Mouse (Mus musculus) MEL (cell line): Measurements from ENCODE around the gene Gm3646. TPM values are rescaled to one million over a fixed set of nuclear protein-coding genes. Genes with fewer than 3 reads are reported as not detected.

Source experiments
- DNase-seq: peaks from one replicate; pipeline ENCODE4 v3.0.0; 2011; ENCODE audit warnings: low read depth, low spot score
- H3K27ac ChIP-seq: 2 replicates; pipeline ENCODE4 v1.5.1; 2012; ENCODE audit warnings: low read depth, mild to moderate bottlenecking, control low read depth, low read length, moderate library complexity; ENCODE audit not compliant: control insufficient read depth
- H3K27me3 ChIP-seq, 2 experiments: fragments of 150-350 bp in 1 of 2; sonication (generic) in 1 of 2; 2 replicates each; pipeline ENCODE4 v1.6.1; 2012; ENCODE audit warnings: low read length in 2 of 2, mild to moderate bottlenecking in 2 of 2, improper control_type of control experiment in 1 of 2, moderate library complexity in 1 of 2; ENCODE audit not compliant: insufficient read depth in 2 of 2, control insufficient read depth in 1 of 2
- H3K36me3 ChIP-seq, 2 experiments: 2 replicates each; pipeline ENCODE4 v1.6.1; 2012 to 2014; ENCODE audit warnings: low read length in 2 of 2, improper control_type of control experiment in 1 of 2, inconsistent platforms in 1 of 2, mild to moderate bottlenecking in 1 of 2; ENCODE audit not compliant: insufficient read depth in 2 of 2, control insufficient read depth in 1 of 2
- H3K4me1 ChIP-seq, 2 experiments: fragments of 150-350 bp in 1 of 2; sonication (generic) in 1 of 2; 2 replicates each; pipeline ENCODE4 v1.6.1; 2012; ENCODE audit warnings: low read length in 2 of 2, improper control_type of control experiment in 1 of 2, mild to moderate bottlenecking in 1 of 2; ENCODE audit not compliant: insufficient read depth in 2 of 2, control insufficient read depth in 1 of 2
- H3K4me3 ChIP-seq, 2 experiments: fragments of 150-350 bp in 1 of 2; sonication (generic) in 1 of 2; 2 replicates each; pipeline ENCODE4 v1.5.1; 2012; ENCODE audit warnings: low read depth in 2 of 2, low read length in 2 of 2, mild to moderate bottlenecking in 2 of 2, moderate library complexity in 2 of 2, control low read depth in 1 of 2, improper control_type of control experiment in 1 of 2; ENCODE audit not compliant: control insufficient read depth in 1 of 2, insufficient read depth in 1 of 2
- H3K79me2 ChIP-seq: 2 replicates; pipeline ENCODE4 v1.6.1; 2012; ENCODE audit warnings: mild to moderate bottlenecking, low read length, moderate library complexity; ENCODE audit not compliant: control insufficient read depth, poor library complexity, insufficient read depth
- H3K9ac ChIP-seq: 2 replicates; pipeline ENCODE4 v1.6.1; 2012; ENCODE audit warnings: low read depth, mild to moderate bottlenecking, control low read depth, low read length, moderate library complexity; ENCODE audit not compliant: control insufficient read depth, poor library complexity, severe bottlenecking
- H3K9me3 ChIP-seq: fragments of 150-350 bp; sonication (generic); replicated peaks from 2 replicates; pipeline ENCODE4 v1.6.1; 2012; ENCODE audit warnings: mild to moderate bottlenecking, low read length, improper control_type of control experiment, moderate library complexity; ENCODE audit not compliant: insufficient read depth
- E2F4 ChIP-seq: IDR thresholded peaks from 2 replicates; pipeline ENCODE4 v1.6.1; 2011; ENCODE audit warnings: low read depth, low read length, improper control_type of control experiment, borderline replicate concordance
- EP300 ChIP-seq, 2 experiments: IDR thresholded peaks; 2 replicates each; pipeline ENCODE4 v1.6.1; 2011; ENCODE audit warnings: improper control_type of control experiment in 2 of 2, low read length in 2 of 2, low read depth in 1 of 2, mild to moderate bottlenecking in 1 of 2
- HCFC1 ChIP-seq: IDR thresholded peaks from 2 replicates; pipeline ENCODE4 v1.6.1; 2012; ENCODE audit warnings: low read depth, mild to moderate bottlenecking, inconsistent platforms, low read length, improper control_type of control experiment, moderate library complexity
- KAT2A ChIP-seq: conservative IDR thresholded peaks from 2 replicates; pipeline ENCODE4 v1.6.1; 2012; ENCODE audit warnings: low read depth, low read length, improper control_type of control experiment, inconsistent platforms
- MAFK ChIP-seq: IDR thresholded peaks from 2 replicates; pipeline ENCODE4 v1.6.1; 2011; ENCODE audit warnings: low read depth, mild to moderate bottlenecking, low read length, improper control_type of control experiment, borderline replicate concordance
- MAX ChIP-seq: IDR thresholded peaks from 2 replicates; pipeline ENCODE4 v1.6.1; 2011; ENCODE audit warnings: low read length, improper control_type of control experiment
- MXI1 ChIP-seq: IDR thresholded peaks from 2 replicates; pipeline ENCODE4 v1.6.1; 2011; ENCODE audit warnings: mild to moderate bottlenecking, low read depth, low read length, improper control_type of control experiment
- MYC ChIP-seq: IDR thresholded peaks from 2 replicates; pipeline ENCODE4 v1.6.1; 2011; ENCODE audit warnings: low read depth, mild to moderate bottlenecking, low read length, improper control_type of control experiment, moderate library complexity
- POLR2AphosphoS5 ChIP-seq: IDR thresholded peaks from 2 replicates; pipeline ENCODE4 v1.6.1; 2012; ENCODE audit warnings: low read depth, borderline replicate concordance, mild to moderate bottlenecking, inconsistent platforms, low read length, moderate library complexity, mixed read lengths
- SIN3A ChIP-seq: IDR thresholded peaks from 2 replicates; pipeline ENCODE4 v1.6.1; 2012; ENCODE audit warnings: low read length, improper control_type of control experiment, inconsistent platforms
- SMC3 ChIP-seq: IDR thresholded peaks from 2 replicates; pipeline ENCODE4 v1.6.1; 2011; ENCODE audit warnings: low read depth, low read length, improper control_type of control experiment
- TBP ChIP-seq: IDR thresholded peaks from 2 replicates; pipeline ENCODE4 v1.8.0; 2011; ENCODE audit warnings: low read depth, low read length, improper control_type of control experiment
- USF1 ChIP-seq: IDR thresholded peaks from 2 replicates; pipeline ENCODE4 v1.6.1; 2014; ENCODE audit warnings: low read depth, mild to moderate bottlenecking, inconsistent platforms, low read length, improper control_type of control experiment, moderate library complexity
- USF2 ChIP-seq, 2 experiments: IDR thresholded peaks; 2 replicates each; pipeline ENCODE4 v1.6.1; 2011 to 2012; ENCODE audit warnings: improper control_type of control experiment in 2 of 2, low read length in 2 of 2, borderline replicate concordance in 1 of 2, inconsistent platforms in 1 of 2, low read depth in 1 of 2, mild to moderate bottlenecking in 1 of 2; ENCODE audit not compliant: insufficient read depth in 1 of 2
- ZMIZ1 ChIP-seq: IDR thresholded peaks from 2 replicates; pipeline ENCODE4 v1.6.1; 2012; ENCODE audit warnings: low read depth, mild to moderate bottlenecking, inconsistent platforms, low read length, improper control_type of control experiment, moderate library complexity
- polyA plus RNA-seq, 2 experiments: library from polyadenylated mRNA; stranded (reverse) in 1 of 2; unstranded in 1 of 2; fragments of >175 nt in 1 of 2; fragments of >200 nt in 1 of 2; gene quantifications; 2 replicates each; pipeline versions ENCODE4 v1.2.1 to v1.2.4; 2012; ENCODE audit warnings: low replicate concordance in 2 of 2, low read depth in 1 of 2; ENCODE audit not compliant: insufficient read length in 2 of 2, insufficient read depth in 1 of 2, missing spikeins in 1 of 2
- total RNA-seq: library from RNA; depleted of rRNA; stranded (reverse); fragments of 300-350 nt; gene quantifications from 2 replicates; pipeline ENCODE4 v1.2.3, GENCODE M21; 2012

The Gm3646 gene
- total and polyA plus RNA-seq, 3 experiments, result not detected

DNA sequence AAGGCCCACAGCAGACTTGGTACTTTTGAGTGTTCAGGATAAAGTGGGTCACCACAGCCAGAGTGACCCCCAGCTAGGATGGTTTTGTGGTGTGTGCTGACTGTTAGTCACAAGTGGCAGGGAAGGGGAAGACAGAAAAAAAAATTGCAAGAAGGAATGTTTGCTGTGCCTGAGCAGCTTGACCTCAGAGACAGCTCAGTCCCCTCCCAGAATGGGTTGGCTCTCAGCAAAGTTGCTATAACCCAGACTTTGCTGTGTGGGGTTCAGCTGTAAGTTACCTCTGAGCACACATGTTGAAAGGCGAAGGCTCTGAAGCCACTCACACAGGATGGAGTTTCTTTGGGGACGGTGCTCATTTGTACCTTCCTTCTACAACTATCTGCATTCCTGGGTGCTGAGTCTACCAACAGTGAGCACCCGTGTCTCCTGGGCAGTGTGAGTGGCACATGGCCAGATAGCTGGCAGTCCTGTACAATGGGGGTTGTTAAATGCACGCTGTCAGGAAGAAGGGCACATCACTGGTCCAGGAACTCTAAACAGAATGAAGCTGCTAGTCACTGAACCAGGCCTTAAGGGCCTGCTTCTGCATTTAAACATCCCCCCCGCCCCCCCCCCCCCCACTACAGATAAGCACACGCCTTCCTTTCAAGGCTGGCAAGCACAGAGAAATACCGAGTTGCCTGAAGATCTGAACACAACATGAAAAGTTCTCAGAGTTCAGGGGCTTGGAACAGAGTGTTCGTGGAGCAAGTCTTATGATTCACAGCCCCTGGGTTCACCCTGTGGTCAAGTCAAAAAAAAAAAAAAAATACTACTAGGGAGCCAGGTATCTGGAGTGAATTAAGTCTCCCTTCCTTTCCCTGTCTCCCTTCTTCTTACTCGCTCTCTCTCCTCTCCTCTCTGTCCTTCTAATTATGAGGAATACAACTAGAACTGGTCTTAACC, 45.6 kb downstream of the Gm3646 start:
- no peak for TF ChIP-seq USF1
- no peak for TF ChIP-seq MXI1
- no peak for TF ChIP-seq E2F4
- no peak for TF ChIP-seq SIN3A
- no peak for TF ChIP-seq USF2 (IDR thresholded peaks at IDR 0.05; ENCODE audit: borderline replicate concordance in 1 of 2, insufficient read depth in 1 of 2, low read depth in 1 of 2, low read length in 2 of 2)
- no peak for TF ChIP-seq ZMIZ1
- TF ChIP-seq TBP, result no peak
- no peak for TF ChIP-seq HCFC1
- Histone ChIP-seq H3K4me3 (no peak overlapping the region), H3K27ac (no peak overlapping the region), H3K9ac (no peak overlapping the region), H3K36me3 (no peaks in the 10 kb centered on the region), H3K27me3 (no peaks in the 10 kb centered on the region), H3K9me3 (no peaks in the 10 kb centered on the region), H3K4me1 (no peaks in the 10 kb centered on the region), H3K79me2 (no peaks in the 10 kb centered on the region)
- no peak for DNase-seq

DNA sequence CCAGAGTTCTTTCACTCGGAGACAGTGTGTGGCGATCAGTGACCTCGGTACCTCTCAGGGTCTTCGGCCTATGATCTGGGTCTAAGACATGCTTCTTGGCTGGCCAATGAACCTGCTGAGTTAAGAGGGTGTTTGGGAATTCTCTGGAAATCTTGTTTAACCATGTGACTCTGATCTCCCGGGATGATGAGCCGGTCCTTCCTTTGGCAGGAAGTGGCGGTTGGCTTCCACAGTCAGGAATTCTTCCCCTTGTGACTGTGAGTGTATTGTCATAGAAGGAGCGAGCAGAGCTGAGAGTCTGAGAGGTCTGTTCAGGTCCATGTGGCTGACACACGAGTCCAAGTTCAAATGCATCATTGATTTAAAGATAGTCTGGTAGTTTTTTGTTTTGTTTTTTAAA, 46.9 kb downstream of the Gm3646 start:
- H3K27me3 ChIP-seq, result no peaks in the 10 kb centered on the region
- H3K4me3 ChIP-seq, result no peak overlapping the region
- no peak overlapping the region for H3K9ac ChIP-seq
- DNase-seq, result no peak
- no peak for TF ChIP-seq SMC3
- TF ChIP-seq EP300 (IDR thresholded peaks at IDR 0.05; ENCODE audit: low read depth in 1 of 2, low read length in 2 of 2), result no peak
- no peak for TF ChIP-seq MAFK
- TF ChIP-seq MAX, result no peak
- no peak for TF ChIP-seq USF1
- TF ChIP-seq HCFC1, result no peak
- no peak for TF ChIP-seq POLR2AphosphoS5
- no peak for TF ChIP-seq KAT2A
- no peak for TF ChIP-seq MYC
- H3K9me3 ChIP-seq, result no peaks in the 10 kb centered on the region
- no peaks in the 10 kb centered on the region for H3K4me1 ChIP-seq
- H3K27ac ChIP-seq, result no peak overlapping the region
- no peaks in the 10 kb centered on the region for H3K36me3 ChIP-seq
- no peaks in the 10 kb centered on the region for H3K79me2 ChIP-seq
